Mouse (Mus musculus): ENCODE data around the gene Lat. TPM values are rescaled to one million over a fixed set of nuclear protein-coding genes. Genes with fewer than 3 reads are reported as not detected.
"Not testable (repeated sequence)": the region's sequence is repeated elsewhere in the genome, so short reads cannot be mapped to it uniquely, and the experiment has no call there.

Lat gene
- polyA plus RNA-seq, 1 experiment from 2014 or later, result 12.4 TPM

DNA sequence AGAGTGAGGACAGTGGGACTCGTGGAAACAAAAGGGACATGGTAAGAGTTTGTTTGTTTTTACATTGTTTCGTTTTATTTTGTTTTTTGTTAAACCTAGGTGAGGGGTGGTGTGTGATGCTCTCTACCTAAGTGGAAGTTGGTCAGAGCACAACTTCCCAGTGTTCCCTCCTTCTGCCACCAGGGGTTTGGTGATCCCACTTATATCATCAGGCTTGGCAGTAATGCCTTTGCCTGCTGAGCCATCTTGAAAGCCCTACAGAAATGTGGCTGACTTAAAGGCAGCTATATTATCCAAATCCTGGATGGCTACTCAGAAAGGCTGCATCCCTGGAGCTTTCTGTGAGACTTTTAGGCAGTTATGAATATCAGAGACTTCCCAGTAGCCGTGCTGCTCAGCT, 36.7 kb downstream of the Lat start:
- H3K27ac ChIP-seq, result no peak overlapping the region
- H3K4me1 ChIP-seq (replicated peaks), result no peaks in the 10 kb centered on the region
- DNase-seq (no peak), ATAC-seq (ENCODE audit: low read depth) (no peak)
- 56% methylated on average over 3 of the region's 3 CpGs for WGBS (ENCODE audit: insufficient replicate concordance)
- H3K27me3 ChIP-seq, result no peaks in the 10 kb centered on the region
- no peak overlapping the region for H3K4me3 ChIP-seq (replicated peaks)
- H3K9ac ChIP-seq, result no peak overlapping the region
- H3K9me3 ChIP-seq (replicated peaks), result no peaks in the 10 kb centered on the region
- no peak overlapping the region for H3K4me2 ChIP-seq
- no peaks in the 10 kb centered on the region for H3K36me3 ChIP-seq

DNA sequence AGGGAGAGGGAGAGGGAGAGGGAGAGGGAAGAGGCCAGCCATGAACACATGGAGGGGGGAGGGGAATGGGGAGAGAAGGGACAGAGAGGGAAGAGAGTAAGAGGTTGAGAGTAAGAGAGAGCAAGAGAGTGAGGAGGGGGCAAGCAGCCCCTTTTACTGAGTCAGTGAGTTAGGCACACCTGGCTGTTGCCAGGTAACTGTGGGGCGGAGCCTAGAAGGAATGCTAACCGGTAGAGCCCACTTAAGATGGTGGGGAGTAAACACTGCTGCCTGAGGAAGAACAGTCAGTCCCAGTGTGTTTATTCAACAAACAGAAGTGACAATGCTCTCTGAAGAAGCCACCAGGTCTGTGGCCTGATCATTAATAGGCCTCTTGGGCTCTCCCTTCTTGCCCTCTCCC, 38.7 kb downstream of the Lat start:
- WGBS (ENCODE audit: insufficient replicate concordance), result 39% methylated on average over 2 of the region's 2 CpGs
- ATAC-seq (ENCODE audit: low read depth), result no peak

DNA sequence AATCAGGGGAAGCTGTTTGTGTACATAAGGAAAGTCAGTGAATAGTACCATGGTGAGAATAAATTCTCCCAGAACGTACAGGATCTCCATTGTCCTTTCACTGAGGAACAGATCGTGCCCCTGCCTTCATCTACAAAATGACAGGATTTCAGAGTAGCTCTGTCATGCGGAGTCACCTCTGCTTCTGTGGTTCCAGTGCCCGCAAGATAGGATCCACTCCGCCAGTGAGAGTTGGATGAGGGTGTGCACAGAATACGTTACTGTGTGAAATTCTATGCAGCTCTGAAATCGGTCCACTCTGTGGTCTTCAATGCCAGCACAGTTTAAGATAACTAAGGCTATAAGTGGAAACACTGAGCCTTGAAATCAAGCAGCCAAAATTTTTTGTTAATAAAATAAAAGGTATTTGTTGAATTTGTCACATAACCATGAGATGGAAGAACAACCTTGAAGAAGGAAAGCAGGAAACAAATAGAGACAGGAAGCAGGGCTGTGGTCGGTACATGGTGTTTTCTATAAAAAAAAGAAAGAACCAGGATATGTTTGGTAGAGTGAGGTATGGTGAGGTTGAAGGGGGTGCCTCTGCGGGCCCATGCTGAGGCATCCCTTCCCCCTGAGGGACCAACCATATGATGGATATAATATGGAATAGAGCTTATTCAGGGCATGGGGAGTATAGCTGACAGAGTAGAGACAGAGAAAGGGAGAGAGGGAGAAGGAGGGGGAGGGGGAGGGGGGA, 39.3 kb downstream of the Lat start:
- peaks cover 9% of the 10 kb centered on the region; the same call in 1 of the 2 replicates for H3K27me3 ChIP-seq
- H3K4me1 ChIP-seq (replicated peaks), result no peaks in the 10 kb centered on the region
- H3K9ac ChIP-seq, result no peak overlapping the region
- no peak overlapping the region for H3K27ac ChIP-seq
- ATAC-seq (ENCODE audit: low read depth) (no peak), DNase-seq (no peak)
- H3K9me3 ChIP-seq (replicated peaks), result no peaks in the 10 kb centered on the region
- no peak overlapping the region for H3K4me2 ChIP-seq
- H3K4me3 ChIP-seq (replicated peaks), result no peak overlapping the region
- no peaks in the 10 kb centered on the region for H3K36me3 ChIP-seq
- 35% methylated on average over 9 of the region's 9 CpGs for WGBS (ENCODE audit: insufficient replicate concordance)

More for the DNA sequence above, 38.7 kb downstream of the Lat start:
- Histone ChIP-seq H3K9me3 (replicated peaks) (no peaks in the 10 kb centered on the region), H3K27ac (no peak overlapping the region), H3K36me3 (no peaks in the 10 kb centered on the region), H3K4me2 (no peak overlapping the region), H3K4me1 (replicated peaks) (no peaks in the 10 kb centered on the region), H3K4me3 (replicated peaks) (no peak overlapping the region), H3K27me3 (peaks cover 3% of the 10 kb centered on the region; the same call in 1 of the 2 replicates), H3K9ac (no peak overlapping the region)
- DNase-seq, result no peak

DNA sequence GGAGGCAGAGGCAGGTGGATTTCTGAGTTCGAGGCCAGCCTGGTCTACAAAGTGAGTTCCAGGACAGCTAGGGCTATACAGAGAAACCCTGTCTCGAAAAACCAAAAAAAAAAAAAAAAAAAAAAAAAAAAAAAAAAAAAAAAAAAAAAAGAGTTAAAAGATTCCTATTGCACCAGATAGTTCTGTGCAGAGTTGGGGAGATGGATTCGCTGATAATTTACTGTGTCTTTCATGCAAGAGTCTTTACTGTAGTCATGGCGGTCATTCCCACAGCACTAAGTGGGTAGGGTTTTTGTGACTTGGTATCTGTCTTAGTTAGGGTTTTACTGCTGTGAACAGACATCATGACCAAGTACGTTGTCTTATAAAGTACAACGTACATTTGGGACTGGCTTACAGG, 40.5 kb downstream of the Lat start:
- not testable (repeated sequence) for H3K4me1 ChIP-seq (replicated peaks); H3K4me2 ChIP-seq
- 79% methylated on average over 5 of the region's 6 CpGs for WGBS (ENCODE audit: insufficient replicate concordance)

DNA sequence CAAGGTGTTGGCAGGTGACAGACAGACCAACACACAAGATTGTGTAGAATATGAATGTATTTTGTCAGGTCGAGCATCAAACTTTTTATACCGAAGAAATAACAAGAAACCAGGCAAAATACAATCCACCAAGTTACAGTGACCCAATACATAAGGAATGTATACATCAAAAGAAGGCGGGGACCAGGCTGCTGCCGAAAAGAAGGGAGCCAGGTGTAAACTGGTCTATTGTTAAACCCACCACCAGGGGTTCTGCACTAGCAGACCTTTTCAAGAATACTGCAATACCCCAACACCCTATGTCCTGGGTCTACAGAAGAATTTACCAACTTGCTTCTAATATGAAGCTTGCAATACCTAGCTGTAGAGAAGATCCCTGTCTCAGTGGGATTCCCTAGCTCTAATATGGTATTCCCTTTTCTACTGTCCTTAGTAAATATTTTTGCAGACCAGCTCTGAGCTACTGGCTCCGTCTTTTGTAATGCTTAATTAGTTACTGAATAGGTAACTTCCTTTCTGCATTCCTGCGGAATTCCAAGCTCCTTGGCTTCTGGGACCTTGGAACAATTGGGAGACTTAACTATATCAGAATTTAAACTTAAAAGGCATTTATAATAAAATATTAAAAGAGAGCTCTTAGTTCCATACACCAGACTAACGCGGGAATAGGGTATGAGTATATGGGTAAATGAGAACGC, 43.6 kb downstream of the Lat start:
- H3K4me3 ChIP-seq (replicated peaks); H3K27ac ChIP-seq; H3K4me1 ChIP-seq (replicated peaks); H3K36me3 ChIP-seq; H3K9ac ChIP-seq; H3K9me3 ChIP-seq (replicated peaks); H3K4me2 ChIP-seq; ATAC-seq (ENCODE audit: low read depth); DNase-seq: not testable (repeated sequence)
- H3K27me3 ChIP-seq, result peaks cover 18% of the 10 kb centered on the region; the same call in 1 of the 2 replicates
- 35% methylated on average over 9 of the region's 9 CpGs for WGBS (ENCODE audit: insufficient replicate concordance)

More for the DNA sequence above, 40.5 kb downstream of the Lat start:
- not testable (repeated sequence) for H3K9ac ChIP-seq; H3K9me3 ChIP-seq (replicated peaks); H3K27ac ChIP-seq; H3K4me3 ChIP-seq (replicated peaks); DNase-seq; H3K36me3 ChIP-seq; ATAC-seq (ENCODE audit: low read depth)
- H3K27me3 ChIP-seq, result peaks cover 18% of the 10 kb centered on the region; the same call in 1 of the 2 replicates

DNA sequence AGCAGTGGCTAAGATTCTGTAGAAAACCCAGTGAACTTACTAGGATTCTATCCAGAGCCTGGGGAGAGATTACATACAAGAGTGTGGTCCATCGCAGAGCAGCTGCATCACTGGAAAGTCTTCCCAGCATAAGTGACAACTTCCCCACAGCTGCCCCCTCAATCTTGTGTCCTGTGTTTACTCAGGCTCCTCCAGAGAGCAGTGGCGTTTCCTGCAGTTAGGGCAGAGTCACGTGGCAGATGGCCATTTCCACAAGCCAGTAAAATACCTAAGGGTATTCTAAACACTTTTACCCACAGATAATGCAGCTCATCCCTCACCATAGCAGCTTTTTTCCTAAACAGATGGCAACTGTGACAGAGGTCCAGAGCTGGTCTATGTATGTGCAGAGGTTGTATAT, 44.6 kb downstream of the Lat start:
- Histone ChIP-seq H3K9ac (no peak overlapping the region), H3K27me3 (peaks cover 18% of the 10 kb centered on the region; the same call in 1 of the 2 replicates), H3K36me3 (no peaks in the 10 kb centered on the region), H3K27ac (no peak overlapping the region), H3K9me3 (replicated peaks) (no peaks in the 10 kb centered on the region), H3K4me2 (no peak overlapping the region), H3K4me1 (replicated peaks) (no peaks in the 10 kb centered on the region), H3K4me3 (replicated peaks) (no peak overlapping the region)
- 10% methylated on average over 3 of the region's 3 CpGs for WGBS (ENCODE audit: insufficient replicate concordance)
- DNase-seq, result no peak
- no peak for ATAC-seq (ENCODE audit: low read depth)

DNA sequence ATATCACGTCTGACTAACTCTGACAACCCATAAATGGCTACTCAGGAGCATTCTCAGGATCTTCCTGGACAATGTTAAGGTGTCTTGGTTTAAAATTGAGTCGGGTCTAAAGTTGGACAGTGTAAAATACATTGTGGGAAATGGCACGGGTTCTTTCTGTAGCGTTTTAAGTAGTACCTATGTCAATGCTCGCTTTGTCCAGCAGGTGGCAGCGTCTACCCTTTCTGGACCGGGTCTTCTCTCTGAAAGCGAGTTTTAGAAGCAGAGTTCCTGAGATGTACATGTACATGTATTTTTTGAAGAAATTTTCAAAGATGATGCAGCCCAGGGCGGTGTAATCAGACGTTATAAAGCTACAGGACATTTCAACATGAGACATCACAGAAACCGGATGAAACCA, 45.6 kb downstream of the Lat start:
- H3K36me3 ChIP-seq, result no peaks in the 10 kb centered on the region
- H3K9me3 ChIP-seq (replicated peaks), result no peaks in the 10 kb centered on the region
- no peak for ATAC-seq (ENCODE audit: low read depth)
- H3K4me3 ChIP-seq (replicated peaks), result no peak overlapping the region
- peak; percentile 43 for DNase-seq
- H3K4me2 ChIP-seq, result no peak overlapping the region
- no peak overlapping the region for H3K9ac ChIP-seq
- peaks cover 18% of the 10 kb centered on the region; the same call in 1 of the 2 replicates for H3K27me3 ChIP-seq
- no peak overlapping the region for H3K27ac ChIP-seq
- 5% methylated on average over 11 of the region's 11 CpGs for WGBS (ENCODE audit: insufficient replicate concordance)
- no peaks in the 10 kb centered on the region for H3K4me1 ChIP-seq (replicated peaks)

DNA sequence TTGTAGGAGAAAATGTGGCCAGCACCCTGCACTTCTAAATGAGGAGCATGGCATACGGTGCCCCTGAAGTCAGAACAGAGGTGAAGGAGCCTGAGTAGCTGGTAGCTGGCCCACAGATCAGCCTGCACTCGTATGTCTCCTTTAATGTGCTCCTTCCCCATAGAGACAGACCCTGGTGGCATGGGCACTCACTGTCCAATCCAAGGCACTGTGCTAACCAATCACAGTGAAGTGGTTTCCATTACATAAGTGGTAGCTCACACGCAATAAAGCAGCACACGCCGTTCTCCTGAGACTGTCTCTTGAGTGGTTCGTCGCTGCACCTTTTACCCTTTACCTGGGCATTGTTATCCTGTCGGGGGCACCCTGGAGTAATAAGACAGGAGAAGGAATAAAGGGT, 55.1 kb downstream of the Lat start:
- DNase-seq, result no peak
- 0 out of 2 replicates have a peak, but pooled peaks cover 5% of the 10 kb centered on the region for H3K27me3 ChIP-seq
- no peaks in the 10 kb centered on the region for H3K36me3 ChIP-seq
- H3K9me3 ChIP-seq (replicated peaks), result no peaks in the 10 kb centered on the region
- ATAC-seq (ENCODE audit: low read depth), result no peak
- H3K4me1 ChIP-seq (replicated peaks), result no peaks in the 10 kb centered on the region
- H3K4me3 ChIP-seq (replicated peaks), result no peak overlapping the region
- no peak overlapping the region for H3K27ac ChIP-seq
- H3K4me2 ChIP-seq, result no peak overlapping the region
- WGBS (ENCODE audit: insufficient replicate concordance), result 62% methylated on average over 8 of the region's 8 CpGs
- H3K9ac ChIP-seq, result no peak overlapping the region

Small RNAs within 50 kb of the gene (microRNA-seq; reads per million reads assigned to microRNA genes)
- not detected for gene Mir7058

Other genes starting within 250 kb of the Lat start
- 19.5 and 20.6 TPM in 2 replicates for gene Xpo6, start 169.1 kb downstream of the Lat start, polyA plus RNA-seq (2015; fragmentation: Nextera tagmentation; extraction: Ambion mirVana)
- 1.3 and 1.5 TPM in 2 replicates for gene Sbk1, start 97.0 kb downstream of the Lat start, polyA plus RNA-seq (2015; fragmentation: Nextera tagmentation; extraction: Ambion mirVana)
- 19.7 and 21.6 TPM in 2 replicates for gene Spns1, start 7.9 kb upstream of the Lat start, polyA plus RNA-seq (2015; fragmentation: Nextera tagmentation; extraction: Ambion mirVana)
- gene Nfatc2ip, start 27.2 kb upstream of the Lat start, polyA plus RNA-seq (2015; fragmentation: Nextera tagmentation; extraction: Ambion mirVana), result 2.6 and 3.0 TPM in 2 replicates
- gene Cd19, start 45.3 kb upstream of the Lat start, polyA plus RNA-seq (2015; fragmentation: Nextera tagmentation; extraction: Ambion mirVana), result 0.14 and 0.23 TPM in 2 replicates
- gene Rabep2, start 59.2 kb upstream of the Lat start, polyA plus RNA-seq (2015; fragmentation: Nextera tagmentation; extraction: Ambion mirVana), result 5.8 and 6.1 TPM in 2 replicates
- 1.1 and 2.4 TPM in 2 replicates for gene Atp2a1, start 93.5 kb upstream of the Lat start, polyA plus RNA-seq (2015; fragmentation: Nextera tagmentation; extraction: Ambion mirVana)
- gene Sh2b1, start 105.9 kb upstream of the Lat start, polyA plus RNA-seq (2015; fragmentation: Nextera tagmentation; extraction: Ambion mirVana), result 11.2 and 12.9 TPM in 2 replicates
- 111 and 115 TPM in 2 replicates for gene Tufm, start 117.8 kb upstream of the Lat start, polyA plus RNA-seq (2015; fragmentation: Nextera tagmentation; extraction: Ambion mirVana)
- gene Atxn2l, start 133.9 kb upstream of the Lat start, polyA plus RNA-seq (2015; fragmentation: Nextera tagmentation; extraction: Ambion mirVana), result 23.8 and 31.4 TPM in 2 replicates
- 138 and 141 TPM in 2 replicates for gene Eif3c, start 196.8 kb upstream of the Lat start, polyA plus RNA-seq (2015; fragmentation: Nextera tagmentation; extraction: Ambion mirVana)
- 0.61 and 0.71 TPM in 2 replicates for gene Apobr, start 215.4 kb upstream of the Lat start, polyA plus RNA-seq (2015; fragmentation: Nextera tagmentation; extraction: Ambion mirVana)
- 11.5 and 12.4 TPM in 2 replicates for gene Cln3, start 216.2 kb upstream of the Lat start, polyA plus RNA-seq (2015; fragmentation: Nextera tagmentation; extraction: Ambion mirVana)
- not detected in 2 replicates for gene Il27, start 225.4 kb upstream of the Lat start, polyA plus RNA-seq (2015; fragmentation: Nextera tagmentation; extraction: Ambion mirVana)

Data from liver, embryonic 13.5 days (tissue).